Mouse (Mus musculus) G1E (cell line): ENCODE results near the gene H2-DMb1.

Source experiments
- CTCF ChIP-seq: IDR thresholded peaks from 2 replicates; pipeline ENCODE4 v1.5.1; 2012; ENCODE audit warnings: low read depth, low read length, inconsistent platforms, mixed read lengths
- GATA1 ChIP-seq: IDR thresholded peaks from 2 replicates; pipeline ENCODE4 v1.6.1; 2012; ENCODE audit warnings: borderline replicate concordance, low read length, inconsistent platforms, mixed read lengths
- TAL1 ChIP-seq: conservative IDR thresholded peaks from 2 replicates; pipeline ENCODE4 v1.6.1; 2012; ENCODE audit warnings: low read depth, low read length, inconsistent platforms, mixed read lengths

DNA sequence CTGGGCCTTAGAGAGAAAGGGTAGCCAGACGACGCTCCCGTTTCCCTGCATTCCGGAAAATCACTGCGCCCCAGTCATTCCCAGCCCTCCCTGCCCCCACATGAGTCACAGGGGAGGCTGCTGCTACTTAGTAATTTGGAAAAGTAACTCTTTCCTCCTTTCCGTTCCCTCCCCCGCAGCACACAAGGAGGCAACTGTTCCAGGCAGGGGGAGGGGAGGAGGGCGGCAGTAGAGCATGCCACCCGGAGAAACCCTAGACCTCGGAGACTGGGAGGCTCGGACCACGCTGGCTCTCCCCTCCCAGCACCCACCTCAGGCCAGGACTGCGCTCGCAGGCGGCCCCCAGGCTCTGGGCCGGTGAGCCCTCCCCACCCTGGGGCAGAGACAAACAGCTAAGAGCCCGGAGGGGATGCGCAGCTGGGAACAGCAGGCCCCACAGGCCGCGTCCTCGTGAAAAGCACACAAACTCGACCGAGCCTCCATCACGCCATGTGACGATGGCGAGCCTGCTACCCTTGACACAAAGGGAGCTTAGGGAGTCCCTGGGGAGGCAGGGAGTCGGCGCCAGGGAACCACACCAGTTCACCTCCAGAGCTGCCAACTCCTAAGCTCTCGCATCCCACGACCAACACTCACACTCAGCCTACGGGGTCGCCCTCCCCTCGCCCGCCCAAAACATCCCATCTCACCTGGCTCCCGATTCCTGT lies 31.5 kb upstream of the H2-DMb1 start:
- TF ChIP-seq CTCF (no peak), GATA1 (no peak), TAL1 (no peak)
